Mouse (Mus musculus) heart, postnatal 0 days (tissue): ENCODE measurements around the gene Dpp6. TPM values are rescaled to one million over a fixed set of nuclear protein-coding genes. Genes with fewer than 3 reads are reported as not detected.

Source experiments
- ATAC-seq: fragments of 200-750 bp; cut with Nextera tagmentation; 2 replicates; pipeline ENCODE4 v1.8.0; 2017; ENCODE audit warnings: low read depth, moderate number of reproducible peaks, moderate library complexity; ENCODE audit not compliant: insufficient read depth
- DNase-seq: peaks from one replicate; pipeline ENCODE4 v3.0.0-alpha.2; 2016; ENCODE audit warnings: low spot score
- H3K27ac ChIP-seq: fragments of 300-500 bp; sonication (generic); 2 replicates; pipeline ENCODE4 v1.5.1; 2014; ENCODE audit warnings: low read depth, mild to moderate bottlenecking
- H3K27me3 ChIP-seq: fragments of 300-500 bp; sonication (generic); 2 replicates; pipeline ENCODE4 v1.6.1; 2014; ENCODE audit warnings: low read length, mixed read lengths; ENCODE audit not compliant: control insufficient read depth, insufficient read depth
- H3K36me3 ChIP-seq: fragments of 300-500 bp; sonication (generic); replicated peaks from 2 replicates; pipeline ENCODE4 v1.6.1; 2014; ENCODE audit warnings: low read length, mixed read lengths; ENCODE audit not compliant: control insufficient read depth, insufficient read depth
- H3K4me1 ChIP-seq: fragments of 300-500 bp; sonication (generic); 2 replicates; pipeline ENCODE4 v1.6.1; 2014; ENCODE audit warnings: antibody characterized with exemption; ENCODE audit not compliant: control insufficient read depth, insufficient read depth
- H3K4me2 ChIP-seq: fragments of 300-500 bp; sonication (generic); 2 replicates; pipeline ENCODE4 v1.6.1; 2014; ENCODE audit warnings: low read depth, mild to moderate bottlenecking, low read length, moderate library complexity
- H3K4me3 ChIP-seq: fragments of 300-500 bp; sonication (generic); 2 replicates; pipeline ENCODE4 v1.5.1; 2014; ENCODE audit warnings: low read depth, low read length
- H3K9ac ChIP-seq: fragments of 300-500 bp; sonication (generic); replicated peaks from 2 replicates; pipeline ENCODE4 v1.6.1; 2014; ENCODE audit warnings: low read depth, low read length, mixed read lengths
- H3K9me3 ChIP-seq: fragments of 300-500 bp; sonication (generic); replicated peaks from 2 replicates; pipeline ENCODE4 v1.6.1; 2016; ENCODE audit warnings: low read length; ENCODE audit not compliant: control insufficient read depth
- CTCF ChIP-seq: IDR thresholded peaks from 2 replicates; pipeline ENCODE4 v1.5.1; 2016; ENCODE audit warnings: antibody characterized with exemption, control low read depth, low read depth
- EP300 ChIP-seq: IDR thresholded peaks from 2 replicates; pipeline ENCODE4 v1.6.1; 2016; ENCODE audit warnings: antibody characterized with exemption, low read depth
- WGBS: fragments of 180-500 bp; shearing (Covaris S2); extraction: QIAGEN DNeasy Blood & Tissue Kit; methylation state at CpG from one replicate; pipeline ENCODE4 v1.1.7; 2014; 5-methylcytosine and 5-hydroxymethylcytosine counted together
- polyA plus RNA-seq: library from polyadenylated mRNA; unstranded; fragments of >200 nt; fragmentation: Nextera tagmentation; extraction: Ambion mirVana; gene quantifications from 2 replicates; pipeline ENCODE4 v1.2.1, GENCODE M21; 2015
- total RNA-seq: library from RNA; depleted of rRNA; stranded (reverse); fragments of >200 nt; gene quantifications from 2 replicates; pipeline ENCODE4 v1.2.3, GENCODE M21; 2014; ENCODE audit warnings: low replicate concordance

The Dpp6 gene
- total and polyA plus RNA-seq, 2 experiments from 2014 or later, result 0.05 TPM; not detected in 1

DNA sequence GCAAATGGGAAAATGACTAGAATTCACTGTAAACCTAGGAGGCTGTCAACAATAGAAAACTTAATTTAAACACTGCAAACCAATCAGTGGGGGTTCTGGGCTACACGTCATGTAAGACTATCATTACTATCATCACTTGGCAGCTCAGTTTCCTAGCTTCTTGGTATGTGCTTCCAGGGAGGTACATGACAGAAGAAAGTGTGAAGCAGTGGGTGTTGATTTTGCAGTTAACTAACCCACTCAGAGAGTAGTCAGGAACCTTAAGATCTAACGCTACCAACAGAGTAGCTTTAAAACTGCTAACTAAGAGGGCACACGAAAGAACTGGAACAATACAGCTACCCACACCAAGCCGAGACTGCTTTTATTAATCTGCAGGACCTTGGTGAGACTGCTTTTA, 217.9 kb downstream of the Dpp6 start:
- TF ChIP-seq CTCF, result no peak
- no peak for TF ChIP-seq EP300

DNA sequence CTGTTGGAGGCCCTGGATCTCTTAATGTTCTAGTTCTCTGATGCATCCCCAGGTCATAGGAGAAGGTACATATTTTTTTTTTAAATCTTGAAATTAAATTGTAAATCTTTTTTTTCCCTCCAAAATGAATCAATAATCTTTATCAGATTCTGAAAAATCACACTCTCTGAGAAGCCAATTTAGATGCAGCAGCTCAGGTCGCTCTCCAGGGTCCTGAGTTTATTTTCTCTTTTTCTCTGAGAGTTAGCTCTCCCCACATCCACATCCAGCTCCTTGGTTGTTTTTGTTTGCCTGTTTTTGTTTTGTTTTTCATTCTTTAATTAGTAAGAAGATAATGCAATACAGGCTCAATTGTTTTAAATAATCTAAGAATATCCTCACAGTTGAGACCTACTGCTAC, 218.3 kb downstream of the Dpp6 start:
- H3K9ac ChIP-seq, result no peak overlapping the region

More for the DNA sequence above, 217.9 kb downstream of the Dpp6 start:
- no peaks in the 10 kb centered on the region for H3K9me3 ChIP-seq
- no peak overlapping the region for H3K4me3 ChIP-seq
- no peak overlapping the region for H3K9ac ChIP-seq
- no peaks in the 10 kb centered on the region for H3K4me1 ChIP-seq
- no peak overlapping the region for H3K27ac ChIP-seq
- ATAC-seq (no peak), DNase-seq (no peak)
- WGBS, result 45% methylated on average over 4 of the region's 4 CpGs
- no peaks in the 10 kb centered on the region for H3K27me3 ChIP-seq
- H3K4me2 ChIP-seq, result no peak overlapping the region
- H3K36me3 ChIP-seq, result no peaks in the 10 kb centered on the region

GRCm38 (mm10) chr5:27035891-27036290, 218.9 kb downstream of the Dpp6 start:
- TF ChIP-seq CTCF, result no peak
- no peak for TF ChIP-seq EP300
- no peak for ATAC-seq
- no peak overlapping the region for H3K9ac ChIP-seq
- 23% methylated on average over 2 of the region's 2 CpGs for WGBS
- H3K4me2 ChIP-seq, result no peak overlapping the region
- H3K36me3 ChIP-seq, result no peaks in the 10 kb centered on the region
- no peak overlapping the region for H3K4me3 ChIP-seq
- H3K27me3 ChIP-seq, result no peaks in the 10 kb centered on the region
- no peak overlapping the region for H3K27ac ChIP-seq
- no peaks in the 10 kb centered on the region for H3K9me3 ChIP-seq
- no peaks in the 10 kb centered on the region for H3K4me1 ChIP-seq
- no peak for DNase-seq

More for the DNA sequence above, 218.3 kb downstream of the Dpp6 start:
- WGBS, result 27% methylated on average over 1 of the region's 1 CpGs
- no peak overlapping the region for H3K4me2 ChIP-seq
- TF ChIP-seq EP300, result no peak
- no peak for TF ChIP-seq CTCF
- H3K27me3 ChIP-seq, result no peaks in the 10 kb centered on the region
- no peak overlapping the region for H3K27ac ChIP-seq
- no peak overlapping the region for H3K4me3 ChIP-seq
- DNase-seq (no peak), ATAC-seq (no peak)
- no peaks in the 10 kb centered on the region for H3K36me3 ChIP-seq
- no peaks in the 10 kb centered on the region for H3K9me3 ChIP-seq
- no peaks in the 10 kb centered on the region for H3K4me1 ChIP-seq

GRCm38 (mm10) chr5:27037796-27038195, 220.8 kb downstream of the Dpp6 start:
- TF ChIP-seq CTCF (no peak), EP300 (no peak)
- 33% methylated on average over 5 of the region's 5 CpGs for WGBS
- no peaks in the 10 kb centered on the region for H3K27me3 ChIP-seq

GRCm38 (mm10) chr5:27048167-27048566, 231.2 kb downstream of the Dpp6 start:
- Histone ChIP-seq H3K4me1 (no peaks in the 10 kb centered on the region), H3K4me2 (no peak overlapping the region), H3K4me3 (no peak overlapping the region), H3K9ac (no peak overlapping the region), H3K9me3 (no peaks in the 10 kb centered on the region), H3K36me3 (no peaks in the 10 kb centered on the region), H3K27me3 (peaks cover 26% of the 10 kb centered on the region), H3K27ac (no peak overlapping the region)
- DNase-seq (no peak), ATAC-seq (no peak)
- no peak for TF ChIP-seq EP300
- TF ChIP-seq CTCF, result peak; percentile 30
- 25% methylated on average over 7 of the region's 7 CpGs for WGBS

More at GRCm38 (mm10) chr5:27037796-27038195, 220.8 kb downstream of the Dpp6 start:
- no peaks in the 10 kb centered on the region for H3K4me1 ChIP-seq
- ATAC-seq (no peak), DNase-seq (no peak)
- H3K4me3 ChIP-seq, result no peak overlapping the region
- no peak overlapping the region for H3K27ac ChIP-seq
- no peaks in the 10 kb centered on the region for H3K9me3 ChIP-seq
- H3K4me2 ChIP-seq, result no peak overlapping the region
- no peaks in the 10 kb centered on the region for H3K36me3 ChIP-seq
- no peak overlapping the region for H3K9ac ChIP-seq

DNA sequence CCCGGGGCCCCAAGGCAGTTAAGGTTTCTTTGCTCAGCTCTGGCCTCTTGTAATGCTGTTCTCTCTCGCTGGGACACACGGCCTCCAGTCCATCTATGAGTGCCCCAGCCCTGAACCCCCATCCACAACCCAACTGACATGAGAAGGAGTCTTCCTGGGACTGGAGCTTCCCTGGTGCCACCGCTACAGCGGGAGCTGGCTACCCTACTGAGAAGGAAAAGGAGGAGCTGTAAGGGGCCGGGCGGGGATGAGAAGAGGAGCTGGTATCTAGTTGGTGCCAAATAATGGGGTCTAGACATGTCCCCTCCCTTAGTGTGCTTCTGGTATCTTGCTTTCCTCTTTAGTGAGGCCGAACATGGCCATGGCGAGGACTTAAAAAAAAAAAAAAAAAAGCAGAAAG, 231.9 kb downstream of the Dpp6 start:
- Histone ChIP-seq H3K9ac (no peak overlapping the region), H3K27ac (no peak overlapping the region), H3K9me3 (no peaks in the 10 kb centered on the region), H3K4me2 (peak overlapping the region; percentile 21), H3K27me3 (peaks cover 26% of the 10 kb centered on the region), H3K4me1 (no peaks in the 10 kb centered on the region), H3K36me3 (no peaks in the 10 kb centered on the region), H3K4me3 (peak overlapping the region; percentile 21)
- WGBS, result 6% methylated on average over 9 of the region's 9 CpGs
- no peak for DNase-seq
- TF ChIP-seq EP300 (no peak), CTCF (no peak)
- no peak for ATAC-seq
